Mouse (Mus musculus) T-helper 2 cell (primary cell): ENCODE data around the gene Cdkal1.

ENCODE experiments used
- in situ Hi-C: fragments of 300-600 bp; cut with MboI, MseI; formaldehyde crosslinking; loops from one replicate; pipeline ENCODE4 v1.15.1; 2025; ENCODE audit warnings: high pct_unique_total_duplicates

Gene Cdkal1

DNA sequence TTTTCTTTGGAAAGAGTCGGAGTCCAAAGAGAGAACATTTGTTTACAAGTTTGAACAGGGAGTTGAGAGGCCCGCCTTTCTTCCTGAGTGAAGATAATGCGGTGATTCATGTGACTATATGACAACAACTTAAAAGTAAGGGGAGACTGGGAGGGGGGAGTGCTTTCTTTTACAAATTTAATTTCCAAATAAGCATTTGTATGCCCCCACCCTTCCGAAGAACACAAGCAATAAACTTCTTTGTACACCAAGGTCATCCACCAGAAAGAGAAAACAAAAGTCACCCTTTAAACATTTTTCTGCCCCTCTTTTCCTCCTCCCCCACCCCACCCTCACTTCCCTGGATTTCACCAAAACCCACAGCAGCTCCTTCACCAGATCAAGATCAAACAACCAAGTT lies 577.3 kb downstream of the Cdkal1 start:
- in situ Hi-C loops: no loop called here

DNA sequence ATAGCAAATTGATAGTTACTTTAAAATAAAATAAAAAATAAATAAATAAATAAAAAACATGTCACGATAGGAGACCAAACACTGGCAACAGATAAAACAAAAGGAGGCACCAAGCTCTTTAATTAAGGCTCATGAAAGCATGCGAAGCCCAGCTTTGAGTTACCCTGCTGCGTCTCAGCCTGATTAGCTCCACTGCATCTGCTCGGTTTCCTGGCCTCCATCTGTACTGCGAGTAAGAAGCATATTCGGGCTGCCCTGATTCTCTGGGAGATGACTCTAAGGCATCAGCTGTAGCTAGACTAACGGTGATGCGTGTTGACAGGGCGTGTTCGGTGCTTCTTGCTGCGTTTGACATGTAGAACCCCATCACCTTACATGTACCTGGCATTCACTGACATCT lies 581.2 kb downstream of the Cdkal1 start:
- in situ Hi-C loops: no loop called here

DNA sequence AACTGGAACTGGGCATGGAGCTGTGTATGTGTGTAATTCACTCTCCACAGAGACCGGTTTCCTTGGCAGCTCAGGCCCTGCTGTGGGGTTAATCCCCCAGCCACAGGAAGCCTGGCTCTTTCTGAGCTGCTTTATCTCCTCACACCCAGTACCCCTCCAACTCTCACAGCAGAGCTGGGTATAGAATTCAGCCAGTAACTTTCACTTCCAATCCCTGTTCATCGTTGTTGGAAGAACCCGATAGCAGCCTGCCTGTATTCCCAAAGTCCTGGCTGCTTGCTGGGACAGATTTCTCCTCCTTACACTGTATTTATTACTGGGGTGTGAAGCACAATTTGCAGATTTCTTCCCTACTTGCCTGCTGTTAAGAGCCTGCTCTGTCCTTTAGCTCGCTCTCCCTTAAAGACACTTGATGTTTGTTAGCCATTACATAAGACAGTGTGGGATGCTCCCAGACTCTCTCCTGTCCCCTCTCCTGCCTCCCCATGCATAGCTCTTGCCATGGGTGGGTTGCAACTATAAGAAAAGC lies 581.7 kb downstream of the Cdkal1 start:
- in situ Hi-C loops: no loop called here

DNA sequence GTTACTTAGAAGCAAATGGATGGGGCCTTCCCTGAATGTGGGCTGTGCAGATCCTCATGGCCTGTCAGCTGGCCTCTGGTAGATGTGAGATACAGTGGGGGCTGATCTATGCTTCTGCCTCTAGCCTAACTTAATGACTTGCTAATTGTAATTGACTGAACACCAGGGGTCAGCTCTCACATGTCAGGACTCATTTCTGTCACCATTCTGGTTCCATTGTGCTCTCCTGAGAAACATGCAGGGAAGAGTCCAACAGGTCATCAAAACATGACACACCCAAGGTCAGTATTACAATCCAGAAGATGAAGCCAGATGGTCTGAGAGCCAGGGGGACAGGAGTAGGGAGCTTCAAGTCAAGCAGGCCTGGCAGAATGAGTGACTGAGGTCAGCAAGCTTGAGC lies 584.0 kb downstream of the Cdkal1 start:
- in situ Hi-C loops: no loop called here

DNA sequence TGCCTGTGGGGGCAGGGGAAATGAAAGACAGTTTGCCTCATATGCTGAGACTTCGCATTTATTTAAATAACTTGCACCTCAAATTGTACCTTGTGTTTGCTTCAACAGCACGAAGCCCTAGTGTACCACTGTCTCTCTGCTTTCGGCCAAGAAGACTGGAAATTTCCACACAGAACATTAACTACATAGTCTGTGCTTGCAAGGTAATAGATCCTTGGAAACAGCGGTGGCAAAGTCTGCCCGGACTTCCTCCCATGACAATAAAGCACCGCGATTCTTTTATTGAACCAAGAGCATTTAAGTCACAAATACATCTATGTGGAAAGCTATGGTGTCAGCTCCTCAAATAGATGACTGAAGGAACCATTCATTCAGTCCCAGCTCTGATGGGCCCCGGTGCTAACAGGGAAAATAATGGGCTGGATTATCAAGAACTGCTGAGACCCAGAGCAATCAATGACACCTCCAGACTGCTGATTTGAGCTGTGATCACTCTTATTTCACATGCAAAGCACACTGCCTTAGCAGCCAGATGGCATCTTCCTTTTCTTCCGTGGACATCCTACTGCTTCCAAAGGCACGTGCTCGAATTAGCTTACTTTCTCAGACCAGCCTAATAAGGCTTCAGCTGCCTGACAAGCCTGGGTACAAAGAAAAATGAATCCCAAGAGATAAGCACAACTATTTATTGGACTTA lies 591.3 kb downstream of the Cdkal1 start:
- in situ Hi-C loops: no loop called here

DNA sequence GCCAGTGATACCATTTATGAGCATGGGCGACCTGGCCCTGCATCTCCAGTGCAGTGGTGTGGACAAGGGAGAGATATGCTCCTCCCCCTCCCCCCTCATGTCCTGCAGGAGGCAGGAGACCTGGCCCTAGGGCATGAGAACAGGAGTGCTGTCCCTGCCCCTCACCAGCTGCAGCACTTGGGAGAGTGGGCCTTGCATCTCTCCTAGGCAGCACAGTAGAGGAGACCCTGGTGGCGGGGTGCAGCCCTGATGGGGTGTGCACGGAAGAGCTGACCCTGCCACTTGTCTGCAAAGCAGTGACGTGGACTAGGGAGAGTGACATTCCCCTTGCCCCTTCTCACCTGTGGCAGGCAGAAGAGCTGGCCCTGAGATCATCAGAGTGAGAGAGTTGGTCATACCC lies 593.3 kb downstream of the Cdkal1 start:
- in situ Hi-C loops: no loop called here

DNA sequence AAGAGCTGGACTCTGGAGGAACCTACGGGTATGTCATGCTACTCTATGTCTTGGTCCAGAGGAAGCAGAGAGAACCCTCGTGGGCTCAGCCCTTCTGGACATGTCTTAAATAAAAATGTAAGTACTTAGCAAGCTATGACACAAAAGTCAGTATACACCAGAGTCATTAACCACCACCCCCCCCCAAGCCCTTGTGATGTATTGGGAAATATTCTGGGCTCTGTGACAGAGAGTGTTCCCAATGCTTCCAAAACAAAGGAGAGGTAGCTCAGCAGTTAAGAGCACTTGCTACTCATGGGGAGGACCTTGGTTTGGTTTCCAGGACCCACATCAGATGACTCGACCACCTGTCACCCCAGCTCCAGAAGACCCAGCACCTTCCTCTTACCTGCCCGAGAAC lies 606.9 kb downstream of the Cdkal1 start:
- in situ Hi-C loops: no loop called here

DNA sequence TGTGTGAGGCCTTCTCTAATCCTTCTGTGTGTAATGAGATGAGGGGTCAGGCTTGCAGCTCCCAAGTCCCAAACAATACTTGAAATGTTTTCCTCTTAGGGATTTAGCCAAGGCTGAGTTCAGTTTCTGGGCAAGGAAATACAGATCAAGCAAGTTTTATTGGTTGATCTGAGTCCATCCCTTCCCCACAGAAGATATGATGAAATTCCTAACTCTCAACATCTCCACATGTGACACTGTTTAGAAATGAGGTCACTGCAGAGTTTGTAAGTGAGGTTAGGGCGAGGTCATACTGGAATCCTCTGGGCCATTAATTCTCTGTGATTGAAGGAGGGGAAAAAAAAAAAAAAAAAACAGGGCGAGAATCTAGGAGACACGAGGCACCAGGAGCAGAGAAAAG lies 607.7 kb downstream of the Cdkal1 start:
- in situ Hi-C loops: no loop called here

DNA sequence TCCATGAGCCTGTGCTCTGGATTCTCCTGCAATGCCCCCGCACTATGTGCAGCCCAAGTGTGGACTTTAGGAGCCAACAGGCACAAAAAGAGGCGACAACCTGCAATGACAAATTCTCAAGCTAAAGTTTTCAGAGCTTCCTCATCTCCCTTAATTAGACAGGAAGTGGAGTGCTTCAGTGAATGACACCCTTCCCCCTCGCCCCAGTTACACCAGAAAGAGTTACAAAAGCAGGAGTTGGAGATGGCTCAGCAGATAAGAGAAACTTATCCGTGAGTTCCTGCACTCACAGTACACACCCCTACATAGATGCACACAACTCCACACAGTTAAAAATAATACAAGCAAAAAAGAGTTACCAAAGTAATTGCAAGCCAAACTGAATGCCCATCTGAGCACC lies 620.4 kb downstream of the Cdkal1 start:
- in situ Hi-C loops: no loop called here

DNA sequence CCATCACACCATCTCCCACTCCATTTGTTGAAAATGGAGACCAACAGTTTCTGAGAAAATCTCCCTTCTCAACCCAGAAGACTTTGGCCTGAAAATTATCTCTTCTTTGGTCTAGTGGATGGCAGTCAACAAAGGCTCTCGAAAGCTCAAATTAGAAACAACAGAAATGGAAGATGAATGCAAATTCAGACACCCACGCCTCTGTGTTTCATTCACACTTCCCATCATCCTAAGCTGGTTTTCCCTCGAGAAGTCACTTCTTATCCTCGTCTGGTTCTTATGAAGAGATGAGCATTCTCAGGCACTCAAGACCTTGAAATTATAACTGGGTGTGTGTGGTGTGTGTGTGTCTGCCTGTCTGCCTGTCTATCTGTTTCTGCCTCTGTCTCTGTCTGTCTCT lies 621.0 kb downstream of the Cdkal1 start:
- in situ Hi-C loops: no loop called here

DNA sequence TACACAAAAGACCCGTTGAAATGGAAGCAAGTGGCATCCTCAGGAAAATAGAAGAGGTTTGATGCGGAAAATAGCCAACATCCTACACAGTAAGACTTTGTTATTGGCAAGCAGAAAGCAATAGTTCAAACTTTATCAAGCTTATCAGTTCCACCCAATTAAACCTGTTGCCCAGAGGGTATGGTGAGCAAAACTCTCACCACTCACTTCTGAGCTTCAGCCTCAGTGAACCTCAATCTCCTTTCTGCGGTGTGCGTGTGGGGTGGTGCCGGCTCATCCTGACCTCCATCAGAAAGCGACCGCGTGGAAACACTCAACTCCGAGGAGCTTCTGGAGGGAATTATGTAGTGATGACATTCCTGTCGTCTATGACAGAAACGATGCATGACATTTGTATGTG lies 621.5 kb downstream of the Cdkal1 start:
- in situ Hi-C loops: no loop called here

DNA sequence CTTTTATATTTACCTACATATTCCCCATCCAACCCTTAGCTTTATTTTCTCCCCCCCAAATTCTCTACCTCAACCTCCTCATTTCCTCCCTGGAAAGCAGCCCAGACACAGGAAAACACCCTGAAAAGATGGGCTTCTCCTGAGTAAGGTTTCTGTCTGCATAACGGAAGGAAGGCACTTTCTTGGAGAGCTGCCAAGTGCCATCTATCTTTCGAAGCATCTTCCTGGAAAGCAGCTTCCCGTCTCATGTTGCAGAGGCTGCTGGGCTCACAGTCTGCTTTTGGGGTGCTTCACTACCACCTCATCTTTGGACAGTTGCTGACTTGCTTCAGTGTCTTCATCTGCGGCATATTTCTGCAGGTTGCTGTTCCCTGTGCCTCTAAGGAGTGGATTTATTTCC lies 622.8 kb downstream of the Cdkal1 start:
- in situ Hi-C loops: no loop called here

DNA sequence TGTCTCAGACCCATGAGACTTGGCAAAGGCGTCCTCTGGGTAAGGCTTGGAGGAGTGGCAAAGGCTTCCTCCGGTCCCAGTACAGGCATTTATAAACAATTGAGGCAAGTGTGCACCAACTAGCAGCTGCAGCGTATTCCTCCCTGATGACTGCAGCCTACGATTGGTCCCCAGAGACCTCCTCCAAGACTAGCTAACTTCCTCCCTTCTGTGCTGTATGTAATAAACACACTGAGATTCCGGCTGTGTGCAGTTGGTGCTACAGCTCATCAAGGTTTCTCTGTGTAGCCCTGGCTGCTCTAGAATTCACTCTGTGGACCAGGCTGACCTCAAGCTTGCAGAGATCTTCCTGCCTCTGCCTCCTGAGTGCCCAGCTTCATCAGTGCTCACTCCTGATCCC lies 630.7 kb downstream of the Cdkal1 start:
- in situ Hi-C loops: no loop called here

DNA sequence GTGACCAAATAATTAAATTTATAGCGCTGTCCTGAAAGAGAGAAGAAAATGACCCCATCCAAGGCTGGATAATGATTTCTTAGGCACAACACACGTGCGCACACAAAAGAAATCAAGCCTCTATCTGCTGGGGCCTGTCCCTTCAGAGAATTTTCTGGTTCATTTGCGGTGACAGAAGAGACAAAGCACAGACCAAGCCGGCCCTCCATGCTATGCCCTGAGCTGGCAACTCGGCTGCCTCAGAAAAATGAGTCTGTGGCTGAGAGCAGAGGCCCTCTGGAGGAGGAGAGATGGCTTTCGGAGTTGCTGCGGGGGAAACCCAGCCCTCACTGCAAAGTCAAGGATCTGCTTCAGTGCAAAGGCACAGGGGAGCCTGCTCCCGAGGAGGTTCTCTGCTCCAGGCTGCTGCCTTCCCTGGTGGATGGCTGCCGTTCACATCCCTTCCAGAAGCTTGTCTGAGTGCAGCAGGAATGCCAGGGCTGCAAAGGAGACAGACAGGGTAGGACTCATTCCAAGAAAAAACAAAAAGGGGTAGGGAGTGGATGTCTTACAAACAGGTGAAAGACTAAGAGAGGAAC lies 633.1 kb downstream of the Cdkal1 start:
- in situ Hi-C loops: no loop called here

DNA sequence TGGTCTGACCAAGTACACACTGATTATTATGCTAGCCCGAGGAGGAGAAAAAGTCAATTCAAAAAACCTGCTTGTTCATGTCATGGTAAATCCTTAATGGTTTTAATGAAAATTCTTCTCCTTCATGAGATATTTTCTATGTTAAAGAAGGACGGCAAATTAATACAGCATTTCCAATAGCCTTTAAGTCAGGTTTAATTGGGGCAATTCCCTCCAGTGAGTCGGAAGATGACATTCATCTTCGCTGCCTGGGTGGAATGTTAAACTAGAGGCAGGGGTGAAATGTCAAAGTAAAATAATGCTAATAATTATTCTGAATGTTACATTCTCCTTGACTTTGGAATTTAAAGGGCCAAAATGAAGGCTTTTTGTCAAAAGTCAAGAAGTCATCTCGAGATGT lies 633.8 kb downstream of the Cdkal1 start:
- in situ Hi-C loops: no loop called here

DNA sequence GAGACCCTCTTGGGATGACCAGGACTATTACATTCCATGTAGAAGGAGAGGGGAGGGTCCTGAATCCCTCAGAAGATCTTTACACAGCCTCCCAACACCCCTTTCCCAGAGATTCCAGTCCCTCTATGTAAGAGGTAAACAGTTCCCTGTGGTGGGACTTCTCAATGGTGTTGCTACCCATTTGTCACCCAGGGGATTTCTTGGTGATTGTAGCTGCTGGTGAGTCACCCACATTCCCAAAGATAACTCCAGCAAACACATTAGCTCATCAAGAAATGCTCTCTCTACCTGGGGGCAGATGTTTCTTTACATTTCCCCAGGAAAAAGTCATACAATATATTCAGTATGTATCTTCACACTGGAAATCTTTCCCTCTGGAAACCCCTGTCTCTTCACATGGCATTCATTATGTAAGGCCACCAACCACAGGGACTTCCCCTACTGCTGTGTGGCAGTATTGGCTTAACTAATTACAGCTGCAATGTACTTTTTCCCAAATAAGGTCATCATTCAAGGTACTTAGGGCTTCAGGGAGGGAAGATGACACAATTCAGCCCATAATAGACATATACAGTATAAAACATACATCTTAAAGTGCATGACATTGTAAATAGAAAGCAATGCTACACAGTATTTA lies 636.8 kb downstream of the Cdkal1 start:
- in situ Hi-C loops: no loop called here

DNA sequence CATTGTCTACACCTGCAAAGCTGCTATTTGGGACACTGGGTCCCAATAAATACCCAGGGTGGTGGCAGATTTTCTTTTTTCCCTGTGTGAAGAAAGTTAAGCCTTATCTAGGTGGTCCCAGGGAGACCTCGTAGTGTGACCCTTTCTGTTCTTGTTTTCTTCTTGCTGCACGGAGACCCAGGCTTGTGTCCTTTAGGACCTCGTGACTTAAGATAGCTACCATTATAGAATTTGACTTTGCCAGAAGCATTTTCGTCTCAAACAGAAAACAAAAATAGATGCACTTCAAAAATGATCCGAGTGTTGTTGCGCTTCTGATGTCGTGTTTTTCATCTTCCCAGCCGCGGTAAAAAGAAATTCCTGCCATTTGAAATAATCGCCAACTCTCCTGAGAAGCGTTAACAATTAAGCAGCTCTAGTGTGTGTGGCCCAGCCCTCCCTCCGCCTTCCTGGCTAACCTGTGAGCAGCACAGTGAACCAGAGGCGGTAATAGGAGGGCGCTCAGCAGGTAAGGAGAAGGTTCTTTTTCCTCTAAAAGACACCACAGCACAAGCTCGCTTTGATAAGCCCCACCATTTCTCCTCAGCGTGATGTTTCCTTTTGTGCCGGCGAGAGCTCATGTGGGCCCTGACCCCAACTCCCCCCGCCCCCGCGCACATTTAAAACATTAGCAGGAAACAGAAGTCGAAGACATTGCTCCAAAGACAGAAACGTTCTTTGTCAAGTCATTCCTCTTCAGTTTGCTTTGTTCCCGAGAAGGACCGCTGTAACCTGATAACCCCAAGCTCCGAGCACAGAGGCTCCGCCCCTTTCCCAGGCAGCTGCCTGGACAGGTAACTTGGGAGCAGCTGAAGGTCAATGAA lies 645.1 kb downstream of the Cdkal1 start:
- in situ Hi-C loops: no loop called here

DNA sequence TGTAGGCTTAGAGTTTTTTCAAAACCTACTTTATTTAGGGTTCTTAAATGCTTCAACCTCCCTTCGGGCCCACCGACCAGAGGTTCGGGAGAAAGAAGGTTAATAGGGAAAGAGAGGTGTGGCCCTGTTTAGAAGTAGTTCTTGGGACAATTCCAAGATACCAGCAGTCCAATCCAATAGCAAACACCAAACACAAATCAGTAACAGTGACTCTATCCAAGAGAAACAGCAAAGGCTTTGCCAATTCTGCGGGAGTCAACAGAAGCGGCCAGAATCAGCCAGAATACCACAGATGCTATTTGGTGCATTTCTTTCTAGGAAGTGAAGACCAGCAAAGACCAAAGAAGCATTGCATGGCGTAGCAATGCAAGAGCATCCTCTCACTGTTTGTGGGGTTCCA lies 646.7 kb downstream of the Cdkal1 start:
- in situ Hi-C loops: no loop called here

DNA sequence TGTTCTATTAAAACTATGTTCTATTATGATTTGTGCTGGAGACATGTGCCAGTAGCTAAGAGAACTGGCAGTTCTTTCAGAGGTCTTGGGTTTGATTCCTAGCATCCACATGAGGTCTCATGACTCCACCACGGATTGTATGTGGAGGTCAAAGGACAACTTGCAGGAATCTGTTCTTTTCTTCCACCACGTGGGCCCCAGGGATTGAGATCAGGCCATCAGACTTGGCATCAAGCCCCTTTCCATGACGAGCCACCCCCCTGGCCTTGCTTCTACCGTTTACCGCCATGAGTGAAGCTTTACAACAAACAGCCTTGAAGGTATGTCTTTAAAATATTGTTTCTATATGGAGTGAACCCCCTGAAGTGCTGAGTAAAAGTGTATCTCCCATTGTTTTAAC lies 651.6 kb downstream of the Cdkal1 start:
- in situ Hi-C loops: no loop called here

DNA sequence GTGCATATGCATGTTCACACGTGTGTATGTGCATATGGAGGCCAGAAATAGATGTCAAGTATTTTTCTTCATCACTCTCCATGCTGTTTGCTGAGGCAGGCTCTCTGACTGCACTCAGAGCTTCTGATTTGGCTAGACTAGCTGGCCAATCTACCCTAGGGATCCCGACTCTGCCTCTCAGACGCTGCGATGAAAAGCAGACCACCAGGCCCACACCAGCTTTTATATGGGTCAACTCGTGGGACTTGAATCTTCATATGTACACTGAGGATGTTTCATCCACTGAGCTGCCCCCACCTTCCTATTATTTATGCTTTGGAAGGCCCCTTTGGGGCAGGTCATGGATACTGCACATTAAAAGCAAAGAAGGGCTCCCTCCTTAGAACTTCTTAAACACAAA lies 652.0 kb downstream of the Cdkal1 start:
- in situ Hi-C loops: no loop called here

DNA sequence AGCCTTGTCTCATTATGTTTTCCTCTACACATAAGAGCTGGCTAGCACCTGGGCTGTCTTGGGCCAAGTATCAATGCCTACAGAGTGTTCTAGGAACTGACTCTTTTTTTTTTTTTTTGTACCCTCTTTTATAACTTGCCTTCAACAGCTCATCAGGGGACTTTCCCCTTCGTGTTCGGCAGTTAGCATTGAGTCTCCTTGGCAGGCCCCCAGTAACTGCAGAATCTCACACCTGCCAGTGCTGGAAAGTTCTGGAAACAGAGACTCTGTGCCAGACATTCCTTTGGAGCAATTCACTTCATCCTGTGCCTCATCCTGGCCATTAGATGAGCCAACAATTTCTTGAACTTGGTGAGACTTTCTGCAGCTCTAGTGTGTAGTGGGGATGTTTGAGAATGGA lies 652.9 kb downstream of the Cdkal1 start:
- in situ Hi-C loops: no loop called here

DNA sequence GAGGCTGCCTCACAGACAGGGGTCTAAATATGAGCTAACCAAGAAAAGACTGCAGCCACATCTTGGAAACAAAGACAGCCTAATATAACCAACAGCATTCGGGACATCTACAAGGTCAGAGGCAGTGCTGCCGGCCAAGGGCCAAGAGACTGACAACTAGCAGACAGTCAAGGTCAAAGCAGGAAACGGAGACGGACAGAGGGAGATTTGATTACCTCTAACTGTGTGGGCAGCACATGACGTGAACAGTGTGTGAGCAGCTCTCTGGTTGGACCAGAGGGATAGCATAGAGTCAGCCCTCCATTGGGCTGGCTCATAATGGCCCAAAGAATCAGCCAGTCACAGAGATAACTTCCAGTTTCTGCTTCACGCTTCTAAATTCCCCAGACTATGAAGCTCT lies 655.8 kb downstream of the Cdkal1 start:
- in situ Hi-C loops: no loop called here
